Mouse (Mus musculus) MEL (cell line): ENCODE data around the gene Glmn.

Experiments
- CTCF ChIP-seq, 3 experiments: IDR thresholded peaks in 2 of 3; conservative IDR thresholded peaks in 1 of 3; 2 replicates each; pipeline ENCODE4 v1.5.1; 2011 to 2012; ENCODE audit warnings: low read length in 3 of 3, low read depth in 2 of 3, mild to moderate bottlenecking in 2 of 3, improper control_type of control experiment in 1 of 3, inconsistent platforms in 1 of 3, mixed read lengths in 1 of 3, moderate library complexity in 1 of 3; ENCODE audit not compliant: control insufficient read depth in 1 of 3, insufficient read depth in 1 of 3, poor library complexity in 1 of 3, severe bottlenecking in 1 of 3
- ELF1 ChIP-seq: IDR thresholded peaks from 2 replicates; pipeline ENCODE4 v1.6.1; 2014; ENCODE audit warnings: low read depth, mild to moderate bottlenecking, inconsistent platforms, low read length, improper control_type of control experiment, moderate library complexity
- GATA1 ChIP-seq: IDR thresholded peaks from 2 replicates; pipeline ENCODE4 v1.6.1; 2011; ENCODE audit warnings: low read depth, low read length, improper control_type of control experiment
- MAX ChIP-seq: IDR thresholded peaks from 2 replicates; pipeline ENCODE4 v1.6.1; 2011; ENCODE audit warnings: low read length, improper control_type of control experiment
- MXI1 ChIP-seq: IDR thresholded peaks from 2 replicates; pipeline ENCODE4 v1.6.1; 2011; ENCODE audit warnings: mild to moderate bottlenecking, low read depth, low read length, improper control_type of control experiment
- POLR2A ChIP-seq, 2 experiments: IDR thresholded peaks; 2 replicates each; pipeline ENCODE4 v1.6.1; 2011 to 2012; ENCODE audit warnings: low read length in 2 of 2, mild to moderate bottlenecking in 2 of 2, control low read depth in 1 of 2, improper control_type of control experiment in 1 of 2, low read depth in 1 of 2, moderate library complexity in 1 of 2; ENCODE audit not compliant: control insufficient read depth in 1 of 2, insufficient read depth in 1 of 2, poor library complexity in 1 of 2

DNA sequence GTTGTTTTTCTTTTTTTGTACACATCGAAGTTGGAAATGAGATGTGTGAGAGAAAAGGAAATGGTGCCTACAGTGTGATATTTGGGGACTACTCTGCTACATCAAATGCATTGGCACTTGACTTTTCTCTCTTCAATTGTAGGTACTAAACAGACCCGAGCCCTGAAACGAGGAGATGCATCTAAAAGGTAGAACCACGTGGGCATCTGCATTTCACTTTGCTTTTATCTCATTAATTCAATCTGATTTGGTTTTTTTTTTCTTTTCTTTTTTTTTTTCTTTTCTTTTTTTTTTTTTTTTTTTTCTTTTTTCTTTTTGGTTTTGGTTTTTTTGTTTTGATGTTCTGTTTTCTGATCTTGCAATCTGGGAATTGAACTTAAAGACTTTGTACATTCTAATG lies 692 bp upstream of the Glmn start:
- TF ChIP-seq CTCF (IDR thresholded peaks at IDR 0.05 in 2 of 3, conservative IDR thresholded peaks at IDR 0.05 in 1 of 3; ENCODE audit: control insufficient read depth in 1 of 3, insufficient read depth in 1 of 3, low read depth in 2 of 3, low read length in 3 of 3, poor library complexity in 1 of 3, severe bottlenecking in 1 of 3) (no peak), MXI1 (no peak; the same call in 1 of the 2 replicates), MAX (no peak), ELF1 (no peak), GATA1 (no peak), POLR2A (IDR thresholded peaks at IDR 0.05; ENCODE audit: control insufficient read depth in 1 of 2, insufficient read depth in 1 of 2, low read depth in 1 of 2, low read length in 2 of 2, poor library complexity in 1 of 2) (no peak)
